Mouse (Mus musculus) myocyte (in vitro differentiated cells): ENCODE data around the gene Kcnn3. TPM values are rescaled to one million over a fixed set of nuclear protein-coding genes. Genes with fewer than 3 reads are reported as not detected.

Experiments used
- H3K27me3 ChIP-seq: one replicate; pipeline ENCODE4 v1.6.1; 2011; ENCODE audit not compliant: control insufficient read depth, insufficient read depth, insufficient read length
- H3K36me3 ChIP-seq: one replicate; pipeline ENCODE4 v1.6.1; 2011; ENCODE audit not compliant: control insufficient read depth, insufficient read depth
- H3K4me2 ChIP-seq: one replicate; pipeline ENCODE4 v1.6.1; 2011; ENCODE audit warnings: low read depth, control low read depth
- H3K4me3 ChIP-seq: one replicate; pipeline ENCODE4 v1.5.1; 2011; ENCODE audit warnings: mild to moderate bottlenecking, control low read depth, moderate library complexity
- H3K79me2 ChIP-seq: one replicate; pipeline ENCODE4 v1.6.1; 2011; ENCODE audit not compliant: control insufficient read depth, insufficient read depth
- H3ac ChIP-seq: one replicate; pipeline ENCODE4 v1.6.1; 2011; ENCODE audit not compliant: control insufficient read depth, insufficient read length
- CEBPB ChIP-seq: IDR thresholded peaks from 2 replicates; pipeline ENCODE4 v1.6.1; 2011; ENCODE audit warnings: mild to moderate bottlenecking, moderate library complexity; ENCODE audit not compliant: poor library complexity, insufficient read depth, severe bottlenecking
- E2F4 ChIP-seq: IDR thresholded peaks from one replicate; pipeline ENCODE4 v1.6.1; 2011; ENCODE audit warnings: mild to moderate bottlenecking, control low read depth, moderate library complexity; ENCODE audit not compliant: insufficient read depth
- MAX ChIP-seq: IDR thresholded peaks from one replicate; pipeline ENCODE4 v1.6.1; 2011; ENCODE audit warnings: low read depth, mild to moderate bottlenecking, control low read depth
- MYOD1 ChIP-seq, 3 experiments: IDR thresholded peaks; one replicate each; pipeline ENCODE4 v1.6.1; 2011; ENCODE audit warnings: control low read depth in 2 of 3, low read depth in 2 of 3, mild to moderate bottlenecking in 2 of 3, moderate library complexity in 1 of 3; ENCODE audit not compliant: insufficient read length in 2 of 3, control insufficient read depth in 1 of 3
- MYOG ChIP-seq, 3 experiments: IDR thresholded peaks; one replicate each; pipeline ENCODE4 v1.6.1; 2011; ENCODE audit warnings: control low read depth in 2 of 3, low read depth in 2 of 3, mild to moderate bottlenecking in 2 of 3; ENCODE audit not compliant: insufficient read length in 2 of 3, control insufficient read depth in 1 of 3, insufficient read depth in 1 of 3
- POLR2A ChIP-seq: IDR thresholded peaks from one replicate; pipeline ENCODE4 v1.6.1; 2011; ENCODE audit warnings: low read depth, mild to moderate bottlenecking, control low read depth, moderate library complexity; ENCODE audit not compliant: insufficient read length
- POLR2AphosphoS2 ChIP-seq: IDR thresholded peaks from one replicate; pipeline ENCODE4 v1.6.1; 2011; ENCODE audit warnings: low read depth, control low read depth; ENCODE audit not compliant: insufficient read length
- REST ChIP-seq: IDR thresholded peaks from one replicate; pipeline ENCODE4 v1.6.1; 2011; ENCODE audit warnings: mild to moderate bottlenecking, control low read depth, moderate library complexity; ENCODE audit not compliant: insufficient read depth, insufficient read length
- SRF ChIP-seq: IDR thresholded peaks from one replicate; pipeline ENCODE4 v1.6.1; 2011; ENCODE audit warnings: low read depth; ENCODE audit not compliant: control insufficient read depth, insufficient read length
- TCF12 ChIP-seq: IDR thresholded peaks from one replicate; pipeline ENCODE4 v1.6.1; 2011; ENCODE audit warnings: mild to moderate bottlenecking, control low read depth; ENCODE audit not compliant: poor library complexity, insufficient read depth, severe bottlenecking
- TCF3 ChIP-seq: IDR thresholded peaks from one replicate; pipeline ENCODE4 v1.6.1; 2011; ENCODE audit warnings: low read depth, control low read depth; ENCODE audit not compliant: insufficient read length
- USF1 ChIP-seq: IDR thresholded peaks from one replicate; pipeline ENCODE4 v1.6.1; 2011; ENCODE audit warnings: low read depth, mild to moderate bottlenecking, control low read depth, moderate library complexity
- polyA plus RNA-seq: library from polyadenylated mRNA; unstranded; fragments of >200 nt; fragmentation: generic; extraction: Trizol; gene quantifications from one replicate; pipeline ENCODE4 v1.2.1, GENCODE M21; 2012; ENCODE audit warnings: missing spikeins

The Kcnn3 gene
- polyA plus RNA-seq, 1 experiment, result 0.68 TPM

DNA sequence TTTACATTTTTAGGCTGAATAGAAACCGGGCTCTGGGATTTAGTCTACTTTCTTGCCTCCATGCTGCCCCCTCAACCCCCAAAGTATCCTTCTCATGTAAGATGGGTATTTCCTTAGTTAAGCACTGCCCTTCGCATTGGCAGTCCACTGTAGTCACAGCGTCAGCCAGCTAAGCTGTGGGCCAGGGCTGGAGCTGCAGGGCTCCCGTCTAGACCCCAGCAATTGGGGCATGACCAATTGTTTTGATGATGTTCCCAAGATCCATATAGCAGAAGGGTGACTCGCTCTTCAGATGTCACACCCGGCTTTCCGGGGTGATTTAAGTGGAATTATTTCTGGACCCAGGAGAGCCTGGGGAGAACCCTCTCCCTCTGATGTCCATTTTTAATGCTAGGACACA is 129.9 kb downstream of the Kcnn3 start:
- TF ChIP-seq TCF12 (no peak), CEBPB (no peak), SRF (no peak), REST (no peak), MYOD1 (IDR thresholded peaks at IDR 0.05; ENCODE audit: control insufficient read depth in 1 of 3, insufficient read length in 2 of 3, low read depth in 2 of 3) (no peak), TCF3 (no peak), POLR2AphosphoS2 (no peak), USF1 (no peak), MAX (no peak)
- H3K36me3 ChIP-seq, result no peaks in the 10 kb centered on the region

DNA sequence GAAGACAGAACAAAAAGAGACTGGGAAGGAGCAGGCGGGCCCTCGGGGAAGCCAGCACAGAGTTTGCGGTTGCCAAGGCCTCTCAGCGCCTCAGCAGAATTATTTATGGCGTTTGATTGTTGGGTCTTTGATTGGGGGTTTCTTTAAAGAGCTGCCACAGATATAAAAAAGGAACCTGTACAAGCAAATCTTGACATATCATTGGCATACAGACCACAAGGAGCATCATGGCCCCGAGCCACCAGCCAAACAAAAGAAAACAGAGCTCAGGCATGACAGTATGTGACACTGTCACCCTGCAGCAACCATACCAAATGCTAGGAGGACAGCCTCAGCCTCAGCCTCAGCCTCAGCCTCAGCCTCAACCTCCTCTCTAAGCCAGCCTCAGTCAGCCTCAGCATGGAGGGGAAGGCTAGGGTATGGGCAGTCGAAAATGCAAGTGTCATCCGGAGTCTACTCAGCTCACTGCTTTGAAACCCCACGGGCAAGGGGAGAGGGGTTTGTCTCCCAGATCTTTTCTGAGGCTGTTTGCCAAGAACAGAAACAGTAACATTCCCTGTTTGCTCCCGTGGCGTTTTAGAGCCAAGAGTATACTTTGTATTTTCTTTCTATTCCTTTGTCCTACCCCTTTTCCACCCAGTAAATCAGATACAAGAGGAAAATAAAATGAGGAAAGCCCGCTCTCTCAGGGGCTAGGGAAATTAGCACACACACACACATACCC is 133.4 kb downstream of the Kcnn3 start:
- peaks cover 58% of the 10 kb centered on the region for H3K27me3 ChIP-seq
- H3K79me2 ChIP-seq, result no peaks in the 10 kb centered on the region
- no peaks in the 10 kb centered on the region for H3K36me3 ChIP-seq
- H3K4me2 ChIP-seq, result no peak overlapping the region
- no peak overlapping the region for H3K4me3 ChIP-seq
- H3ac ChIP-seq, result no peak overlapping the region
- TF ChIP-seq POLR2A (no peak), TCF12 (no peak), TCF3 (no peak), MYOG (IDR thresholded peaks at IDR 0.05; ENCODE audit: control insufficient read depth in 1 of 3, insufficient read depth in 1 of 3, insufficient read length in 2 of 3, low read depth in 2 of 3) (no peak), E2F4 (no peak), MYOD1 (IDR thresholded peaks at IDR 0.05; ENCODE audit: control insufficient read depth in 1 of 3, insufficient read length in 2 of 3, low read depth in 2 of 3) (no peak), MAX (no peak), POLR2AphosphoS2 (no peak), REST (no peak), CEBPB (no peak), USF1 (no peak), SRF (no peak)

More for the DNA sequence above, 129.9 kb downstream of the Kcnn3 start:
- Histone ChIP-seq H3K4me2 (no peak overlapping the region), H3K79me2 (no peaks in the 10 kb centered on the region), H3K4me3 (no peak overlapping the region), H3K27me3 (peaks cover 41% of the 10 kb centered on the region), H3ac (no peak overlapping the region)

DNA sequence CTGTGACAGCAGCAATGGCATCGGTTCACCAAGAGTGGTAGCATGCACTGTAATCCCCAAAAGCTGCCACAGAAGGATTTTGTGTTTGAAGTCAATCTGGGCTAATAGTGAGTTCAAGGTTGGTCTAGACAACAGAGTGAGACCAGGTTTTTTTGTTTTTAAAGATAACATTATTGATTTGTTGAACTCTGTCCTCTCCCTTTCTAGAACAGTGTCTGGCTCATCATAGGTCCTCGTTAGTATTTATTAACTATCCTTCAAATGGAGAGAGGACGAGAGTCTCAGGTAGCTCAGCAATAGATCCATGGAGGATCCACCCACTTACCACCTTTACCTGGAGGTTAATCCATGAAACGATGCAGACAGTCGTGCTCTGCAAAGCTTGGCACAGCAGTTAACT is 137.1 kb downstream of the Kcnn3 start:
- peaks cover 48% of the 10 kb centered on the region for H3K27me3 ChIP-seq
- no peak for TF ChIP-seq POLR2A
- H3K4me2 ChIP-seq, result no peak overlapping the region
- H3ac ChIP-seq, result no peak overlapping the region
- H3K4me3 ChIP-seq, result no peak overlapping the region
- no peaks in the 10 kb centered on the region for H3K36me3 ChIP-seq
- no peaks in the 10 kb centered on the region for H3K79me2 ChIP-seq

DNA sequence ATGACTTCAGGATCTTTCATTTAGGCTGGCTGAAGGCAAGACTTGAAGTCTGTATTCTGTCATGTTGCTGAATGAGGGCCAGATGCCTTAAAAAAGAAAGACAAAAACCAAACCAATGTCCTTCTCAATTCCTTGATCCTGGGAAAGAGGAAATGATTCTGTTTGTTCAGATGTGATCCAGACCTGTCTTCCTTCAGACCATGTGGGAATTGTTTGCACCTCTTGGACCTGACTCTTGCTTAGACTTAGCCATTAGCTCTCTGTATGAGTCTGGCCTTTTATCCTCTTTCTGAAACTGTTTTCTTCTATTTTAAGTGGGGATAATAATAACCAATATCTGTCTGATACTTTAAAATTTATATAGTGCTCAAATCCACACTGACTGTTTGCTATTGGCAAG is 138.5 kb downstream of the Kcnn3 start:
- Histone ChIP-seq H3ac (no peak overlapping the region), H3K27me3 (peaks cover 41% of the 10 kb centered on the region), H3K36me3 (no peaks in the 10 kb centered on the region), H3K79me2 (no peaks in the 10 kb centered on the region), H3K4me2 (no peak overlapping the region), H3K4me3 (no peak overlapping the region)
- TF ChIP-seq MYOD1 (IDR thresholded peaks at IDR 0.05; ENCODE audit: control insufficient read depth in 1 of 3, insufficient read length in 2 of 3, low read depth in 2 of 3) (no peak), POLR2AphosphoS2 (no peak), REST (no peak), CEBPB (no peak), USF1 (no peak), SRF (no peak), MAX (no peak), MYOG (IDR thresholded peaks at IDR 0.05; ENCODE audit: control insufficient read depth in 1 of 3, insufficient read depth in 1 of 3, insufficient read length in 2 of 3, low read depth in 2 of 3) (no peak), TCF3 (no peak), E2F4 (no peak), TCF12 (no peak)

DNA sequence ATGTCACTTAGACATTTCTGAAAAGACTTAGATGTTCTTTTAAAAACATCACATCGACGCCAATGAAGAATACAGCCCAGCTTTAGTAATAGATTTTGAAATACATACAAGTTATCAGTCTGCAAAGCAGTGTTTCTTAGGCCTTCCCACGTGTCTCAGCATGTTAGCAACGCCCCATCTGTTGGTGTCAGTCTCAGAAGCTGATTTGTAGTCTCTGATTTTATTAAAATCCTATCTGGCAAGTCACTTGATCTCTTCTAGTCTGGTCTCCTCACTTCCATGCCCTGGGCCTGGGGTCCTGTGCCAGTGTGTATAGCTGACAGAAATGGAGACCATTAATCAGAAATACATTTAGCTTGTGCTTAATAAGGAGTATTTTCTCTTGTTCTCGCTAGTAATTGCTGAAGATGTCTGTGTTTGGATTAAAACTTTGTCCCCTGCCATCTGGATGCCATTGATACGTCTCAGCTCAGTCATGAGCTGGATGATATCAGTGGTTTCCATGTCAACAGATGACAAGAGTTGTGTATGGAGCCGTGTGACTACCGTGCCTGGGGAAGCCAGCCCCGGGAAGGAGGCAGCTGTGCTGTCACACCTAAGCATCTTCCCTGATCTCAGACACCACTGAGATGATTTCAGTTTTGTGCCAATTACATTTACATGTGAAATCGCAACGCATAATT is 140.1 kb downstream of the Kcnn3 start:
- no peaks in the 10 kb centered on the region for H3K79me2 ChIP-seq
- H3K36me3 ChIP-seq, result no peaks in the 10 kb centered on the region
- H3K4me3 ChIP-seq, result no peak overlapping the region
- H3K4me2 ChIP-seq, result no peak overlapping the region
- no peak overlapping the region for H3ac ChIP-seq
- H3K27me3 ChIP-seq, result peaks cover 28% of the 10 kb centered on the region
- TF ChIP-seq MYOD1 (IDR thresholded peaks at IDR 0.05; ENCODE audit: control insufficient read depth in 1 of 3, insufficient read length in 2 of 3, low read depth in 2 of 3) (peak in 2 of 3 experiments; percentile 23 to 34), TCF12 (no peak)
